Mouse (Mus musculus) natural killer cell, adult 2 months (primary cell): ENCODE results near the gene C5ar1.
"Not testable (repeated sequence)": the region's sequence is repeated elsewhere in the genome, so short reads cannot be mapped to it uniquely, and the experiment has no call there.

Experiments
- DNase-seq, 2 experiments: peaks; one replicate each; pipeline ENCODE4 v3.0.0; 2022; ENCODE audit warnings: low spot score in 2 of 2

Gene C5ar1

DNA sequence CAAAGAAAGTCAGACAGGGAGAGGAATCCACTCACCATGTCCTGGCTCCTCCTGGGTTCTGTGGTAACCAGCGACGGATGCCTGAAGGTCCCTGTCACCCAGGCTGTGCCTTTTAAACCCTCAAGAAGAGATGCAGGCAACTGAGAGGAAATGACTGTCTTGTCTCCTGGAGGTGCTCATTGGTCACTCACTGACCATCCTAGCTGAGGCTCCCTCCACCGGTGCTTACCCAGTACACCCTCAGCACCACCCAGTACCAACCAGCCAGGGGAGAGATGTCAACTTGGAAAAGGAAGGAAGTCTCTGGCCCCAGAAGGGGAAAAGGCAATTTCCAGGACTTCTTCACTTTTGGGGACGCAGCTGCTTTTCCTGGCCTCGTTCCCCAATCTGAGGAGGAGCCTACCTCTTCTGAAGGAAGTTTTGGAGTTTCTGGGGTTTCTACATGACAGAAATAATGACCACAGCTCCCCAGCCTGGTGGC, at the start of gene C5ar1:
TSS of gene C5ar1 (minus strand) at position 431 of the 481 bp plus-strand sequence.
- no peak for DNase-seq

DNA sequence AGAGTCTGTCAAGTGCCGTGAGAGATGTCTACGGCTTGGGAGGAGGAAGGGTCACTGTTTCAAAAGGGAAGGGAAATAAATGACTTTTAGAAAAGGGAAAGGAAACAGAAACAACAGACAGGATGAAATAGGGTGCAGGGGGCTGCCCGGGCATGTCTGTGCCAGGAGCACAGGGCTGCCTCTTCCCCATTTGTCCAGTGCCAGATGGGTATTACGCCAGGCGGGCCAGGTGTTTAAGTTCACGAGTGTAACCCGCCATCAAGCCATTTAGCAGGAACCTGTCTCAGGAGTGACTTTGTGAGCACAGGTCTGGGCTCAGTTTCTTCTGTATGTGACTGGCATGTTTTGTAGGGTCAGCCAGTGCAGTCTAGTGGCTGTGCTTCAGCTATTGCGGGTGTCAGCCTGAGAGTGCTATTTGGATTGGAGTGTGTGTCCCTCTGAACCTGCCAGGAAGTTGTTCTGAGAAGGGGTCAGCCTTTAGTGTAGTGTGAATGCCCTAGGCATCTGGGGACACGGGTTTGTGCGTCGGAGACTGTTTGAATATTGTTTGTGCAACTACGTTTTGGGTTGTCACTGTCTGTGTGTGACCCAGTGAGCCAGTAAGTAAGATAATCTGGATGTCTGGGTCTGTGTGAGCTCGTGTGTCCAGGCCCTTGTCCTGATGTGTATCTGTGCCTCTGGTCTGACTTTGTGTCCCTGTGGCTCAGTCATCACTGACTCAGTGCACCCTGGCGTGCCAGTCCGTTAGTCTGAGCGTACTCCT, 49.4 kb upstream of the C5ar1 start:
- no peak for DNase-seq

DNA sequence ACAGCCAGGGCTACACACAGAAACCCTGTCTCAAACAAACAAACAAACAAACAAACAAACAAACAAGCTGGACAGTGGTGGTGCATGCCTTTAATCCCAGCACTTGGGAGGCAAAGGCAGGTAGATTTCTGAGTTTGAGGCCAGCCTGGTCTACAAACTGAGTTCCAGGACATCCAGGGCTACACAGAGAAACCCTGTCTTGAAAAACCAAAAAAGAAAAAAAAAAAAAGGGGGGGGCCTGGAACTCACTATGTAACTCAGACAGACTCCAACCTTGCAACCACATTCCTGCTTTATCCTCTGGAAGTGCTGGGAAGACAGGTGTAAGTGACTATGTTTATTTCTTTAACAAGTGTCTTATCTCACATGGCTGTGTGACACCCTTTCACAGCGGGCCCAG, 48.8 kb upstream of the C5ar1 start, which contains the start of gene Bbc3:
TSS of gene Bbc3 (plus strand) at position 301 of the 400 bp plus-strand sequence.
- DNase-seq, result not testable (repeated sequence)

DNA sequence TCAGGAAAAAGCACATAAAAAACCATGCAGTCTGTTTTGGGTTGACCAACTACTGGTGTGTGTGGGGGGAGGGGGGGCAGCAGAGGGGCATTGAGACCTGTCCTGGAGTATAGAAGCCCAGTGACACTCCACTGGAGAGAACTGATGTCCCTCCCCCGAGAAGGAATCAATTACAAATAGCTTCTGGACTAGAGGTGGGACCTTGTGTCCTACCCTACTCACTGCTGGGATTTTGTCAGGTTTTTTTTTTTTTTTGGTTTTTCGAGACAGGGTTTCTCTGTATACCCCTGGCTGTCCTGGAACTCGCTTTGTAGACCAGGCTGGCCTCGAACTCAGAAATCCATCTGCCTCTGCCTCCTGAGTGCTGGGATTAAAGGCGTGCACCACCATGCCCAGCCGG, 47.8 kb upstream of the C5ar1 start:
- not testable (repeated sequence) for DNase-seq

DNA sequence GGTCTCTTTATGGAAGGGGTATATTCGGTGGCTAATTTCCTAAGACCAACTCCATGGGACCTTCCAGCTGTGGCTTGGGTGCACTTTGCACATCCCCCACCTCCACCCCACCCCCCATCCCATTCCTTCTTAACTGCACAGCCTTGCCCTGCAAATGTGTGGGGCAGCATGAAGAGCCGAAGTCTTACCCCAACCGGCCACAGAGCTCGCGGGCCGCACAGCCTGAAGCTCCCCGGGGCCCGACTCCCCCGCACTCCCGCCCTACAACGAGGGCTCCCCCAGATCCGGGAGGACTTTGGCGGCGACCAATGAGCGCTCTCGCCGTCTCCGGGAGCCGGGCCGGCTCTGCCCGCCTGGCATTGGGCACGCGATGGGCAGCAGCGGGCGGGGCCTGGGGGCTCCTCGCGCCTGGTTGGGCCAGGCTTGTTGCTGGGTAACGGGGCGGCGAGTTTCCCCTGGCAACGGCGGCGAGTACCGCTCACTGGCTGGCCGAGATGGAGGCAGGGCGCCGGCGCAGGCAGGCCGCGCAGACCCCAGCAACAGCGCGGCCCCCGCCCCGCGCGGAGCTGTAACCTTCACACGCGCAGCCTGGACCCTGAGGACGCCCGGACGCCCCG, 40.2 kb upstream of the C5ar1 start:
- peak; percentile 76 to 81 for DNase-seq

DNA sequence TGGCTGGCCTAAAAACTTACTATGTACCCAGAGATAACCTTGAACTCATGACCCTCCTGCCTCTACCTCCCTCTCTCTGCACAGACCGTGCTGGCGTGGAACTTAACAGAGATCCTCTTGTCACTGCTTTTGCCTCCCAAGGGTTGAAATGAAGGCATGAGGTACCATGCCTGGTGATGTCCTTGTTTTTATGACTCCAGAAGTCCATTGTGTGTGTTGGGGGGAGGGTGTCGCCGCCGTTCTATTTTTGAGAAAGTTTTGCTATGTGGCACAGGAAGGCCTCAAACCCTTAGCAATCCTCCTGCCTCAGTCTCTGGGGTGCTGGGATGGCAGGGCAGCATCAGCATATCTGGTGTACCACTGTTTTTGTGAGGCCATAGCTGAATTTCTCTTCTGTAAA, 39.6 kb upstream of the C5ar1 start:
- no peak for DNase-seq

DNA sequence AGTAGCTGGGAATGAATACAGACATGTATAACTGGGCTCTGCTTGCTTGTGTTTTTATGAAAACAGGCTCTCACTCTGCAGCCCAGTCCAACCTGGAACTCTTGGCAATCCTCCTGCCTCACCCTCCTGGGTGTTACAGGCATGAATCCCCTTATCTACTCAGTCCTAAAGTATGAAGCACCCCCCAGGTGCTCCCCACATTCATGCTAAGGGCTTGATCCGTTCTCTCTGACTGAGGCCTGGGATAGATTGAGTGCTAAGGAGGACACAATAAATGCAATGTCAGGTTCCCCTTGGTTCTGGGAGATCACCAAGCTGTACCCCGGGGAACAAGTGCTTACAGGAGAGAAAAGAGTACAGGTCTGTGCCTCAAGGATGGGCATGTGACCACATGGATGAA, 38.3 kb upstream of the C5ar1 start:
- DNase-seq, result no peak

DNA sequence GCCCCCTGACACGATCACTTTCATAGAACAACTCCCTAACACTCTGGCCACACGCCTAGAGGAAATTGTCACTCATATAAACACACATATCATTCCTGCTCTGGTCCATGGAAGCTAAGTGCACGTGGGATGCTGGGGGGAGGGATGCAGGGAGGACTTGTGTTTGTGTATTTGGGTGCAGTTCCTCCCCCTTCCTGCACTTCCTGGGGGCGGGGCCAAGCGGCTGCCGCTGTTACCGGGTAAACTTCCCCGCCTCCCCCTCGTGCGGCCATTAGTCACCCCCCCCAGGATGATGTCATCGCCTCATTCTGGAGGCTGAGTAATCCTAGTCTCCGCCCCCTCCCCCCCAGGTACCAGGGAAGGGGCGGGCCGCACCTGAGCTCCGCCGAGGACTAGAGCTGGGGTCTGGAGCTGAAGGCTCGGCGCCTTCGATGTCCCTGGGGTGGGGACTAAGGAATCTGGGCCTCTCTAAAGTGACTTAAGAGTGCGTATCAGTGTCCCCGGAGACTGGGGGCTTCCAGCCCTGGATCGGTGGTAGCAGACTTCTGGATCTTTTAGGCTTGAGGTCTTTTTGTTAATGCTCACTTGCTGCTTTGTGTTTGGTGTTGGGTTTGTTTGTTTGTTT, 37.5 kb upstream of the C5ar1 start:
- peak; percentile 93 to 95 for DNase-seq

DNA sequence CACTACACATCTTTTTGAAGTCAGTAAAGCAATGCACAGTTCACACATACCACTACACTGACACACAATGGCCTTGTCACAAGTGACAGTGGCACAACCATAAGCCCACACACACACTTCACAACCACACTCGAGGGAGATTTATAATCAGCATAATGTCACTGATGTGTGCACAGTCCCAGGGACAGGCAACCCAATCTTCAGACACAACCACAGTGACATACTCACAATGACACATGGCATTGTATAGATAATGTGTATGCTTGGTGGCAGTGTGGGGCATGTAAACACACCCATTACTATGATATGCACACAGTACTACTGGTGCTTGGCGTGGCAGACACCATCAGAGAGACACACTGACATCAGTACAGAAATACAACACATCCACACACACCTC, 36.8 kb upstream of the C5ar1 start:
- no peak for DNase-seq

DNA sequence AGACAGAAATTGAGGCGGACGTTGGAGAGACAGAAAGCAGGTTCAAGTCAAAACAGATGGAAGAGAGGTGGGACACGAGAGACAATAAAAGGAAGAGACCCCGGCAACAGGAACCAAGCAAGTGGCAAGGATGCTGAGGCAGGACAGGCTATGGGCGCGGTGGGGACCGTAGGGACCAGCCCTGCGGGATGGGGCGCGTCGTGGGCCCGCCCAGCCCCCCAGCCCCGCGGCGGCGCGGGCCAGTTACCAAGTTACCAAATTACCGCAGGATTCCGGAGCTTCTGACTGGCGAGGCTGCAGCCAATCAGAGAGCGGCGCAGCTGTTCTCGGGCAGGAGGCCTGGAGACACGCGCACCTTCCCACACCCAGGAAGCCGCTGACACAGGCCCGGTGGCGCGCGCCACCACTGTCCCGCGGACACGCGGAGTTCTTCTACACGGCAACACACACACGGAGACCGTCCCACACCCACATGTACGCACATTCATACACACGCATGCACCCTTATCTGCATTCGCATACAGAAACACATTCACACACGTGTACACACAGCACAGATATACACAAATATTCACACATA, 36.1 kb upstream of the C5ar1 start:
- DNase-seq, result peak; percentile 78 to 81

DNA sequence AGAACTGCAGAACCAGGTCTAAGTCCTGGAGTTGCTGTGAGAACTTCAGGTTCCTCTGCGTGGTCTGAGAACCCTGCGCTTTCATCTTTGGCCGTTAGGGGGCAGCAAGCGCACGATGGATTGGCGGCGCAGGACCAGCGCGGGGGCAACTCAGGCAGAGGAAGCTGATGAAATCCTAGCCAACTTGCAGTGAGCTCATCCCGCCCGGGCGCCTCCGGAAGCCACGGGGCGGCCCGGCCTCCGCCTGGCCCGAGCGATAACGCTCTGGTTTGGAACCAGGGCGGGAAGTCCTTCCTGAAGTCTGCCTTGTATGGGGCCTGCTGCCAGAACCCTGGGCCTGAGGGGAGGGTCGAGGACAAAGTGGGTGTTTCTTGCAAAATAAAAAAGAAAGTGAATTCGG, 35.5 kb upstream of the C5ar1 start:
- peak; percentile 94 to 95 for DNase-seq

DNA sequence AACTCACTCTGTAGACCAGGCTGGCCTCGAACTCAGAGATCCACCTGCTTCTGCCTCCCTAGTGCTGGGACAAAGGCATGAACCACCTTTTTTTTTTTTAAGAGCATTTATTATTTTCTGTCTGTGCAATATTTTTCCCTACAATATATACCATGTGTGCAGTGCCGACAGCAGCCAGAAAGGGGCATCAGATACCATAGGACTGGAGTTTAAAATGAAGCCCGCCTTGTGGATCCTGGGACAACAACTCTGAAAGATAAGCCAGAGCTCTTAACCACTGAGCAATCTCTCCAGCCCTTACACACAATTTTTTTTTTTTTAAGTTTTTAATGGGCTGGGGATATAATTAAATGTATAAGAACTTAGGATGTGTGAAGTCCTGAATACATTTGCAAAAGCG, 35.0 kb upstream of the C5ar1 start:
- peak; percentile 43 to 50 for DNase-seq

DNA sequence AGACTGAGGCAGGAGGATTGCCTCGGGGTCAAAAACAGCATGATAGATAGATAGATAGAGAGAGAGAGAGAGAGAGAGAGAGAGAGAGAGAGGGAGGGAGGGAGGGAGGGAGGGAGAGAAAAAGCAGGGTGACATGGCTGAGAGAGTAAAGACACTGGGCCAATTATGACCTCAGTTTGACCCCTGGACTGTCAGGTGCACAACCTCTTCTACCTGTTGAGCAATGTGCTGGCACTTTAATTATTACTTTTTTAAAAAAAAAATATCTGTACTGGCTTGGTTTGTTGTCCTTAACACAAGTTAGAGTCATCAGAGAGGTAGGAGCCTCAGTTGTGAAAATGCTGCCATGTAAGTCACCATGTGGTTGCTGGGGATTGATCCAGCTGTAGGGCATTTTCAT, 28.5 kb upstream of the C5ar1 start:
- DNase-seq, result no peak

DNA sequence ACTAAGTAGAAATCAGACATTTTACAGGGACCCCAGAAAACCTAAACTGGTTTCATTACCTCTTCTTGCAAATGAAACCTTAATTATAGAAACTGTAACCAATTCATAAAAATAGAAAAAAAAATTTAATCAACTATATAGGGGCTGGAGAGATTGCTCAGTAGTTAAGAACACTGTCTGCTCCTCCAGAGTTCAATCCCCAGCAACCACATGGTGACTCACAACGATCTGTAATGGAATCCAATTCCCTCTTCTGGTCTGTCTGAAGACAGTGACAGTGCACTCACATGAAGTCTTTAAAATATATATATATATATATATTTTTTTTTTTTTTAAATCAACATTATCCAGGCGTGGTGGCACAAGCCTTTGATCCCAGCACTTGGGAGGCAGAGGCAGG, 27.7 kb upstream of the C5ar1 start:
- no peak for DNase-seq

DNA sequence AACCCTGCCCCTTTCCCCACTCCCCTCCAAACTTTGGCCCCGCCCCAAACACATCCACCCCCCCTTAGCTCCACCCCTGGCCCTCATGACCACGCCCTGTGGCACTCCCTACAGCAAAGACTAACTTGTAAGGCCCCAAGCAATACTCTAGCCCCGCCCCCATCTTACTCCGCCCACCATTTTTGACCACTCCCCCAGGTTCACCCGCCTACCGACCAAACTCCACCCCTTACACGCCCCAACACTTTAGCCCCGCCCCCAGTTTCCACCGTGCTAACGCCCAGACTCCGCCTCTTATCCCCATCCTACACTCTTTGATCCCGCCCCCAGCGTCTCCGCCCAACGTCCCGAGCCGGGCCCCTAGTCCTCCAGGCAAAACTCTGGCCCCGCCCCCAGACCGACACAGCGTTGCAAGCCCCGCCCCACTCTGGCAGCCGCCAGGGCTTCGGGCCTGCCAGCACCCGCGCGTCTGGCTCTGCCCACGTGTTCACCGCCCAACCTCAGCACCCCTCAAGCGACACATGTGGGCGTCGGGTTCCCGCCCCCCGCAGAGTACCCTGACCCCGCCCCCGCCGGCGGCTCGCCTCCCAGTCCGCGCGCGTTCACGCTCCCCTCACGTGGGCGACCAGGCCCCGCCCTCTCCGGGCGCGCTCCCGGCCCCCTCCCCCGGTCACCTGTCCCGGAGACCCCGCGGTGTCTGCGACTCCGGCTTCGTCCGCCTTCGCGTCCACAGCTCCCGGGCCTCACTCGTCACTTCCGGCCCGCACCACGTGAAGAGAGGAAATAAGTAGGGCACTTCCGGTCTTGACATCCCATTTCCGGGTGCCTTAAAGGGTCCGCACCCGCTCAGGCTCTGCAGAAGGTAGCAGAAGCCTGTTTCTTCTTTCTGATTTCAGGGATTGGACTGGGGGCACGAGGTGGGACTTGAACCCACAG, 27.0 kb upstream of the C5ar1 start, which contains the start of gene Ccdc9:
TSS of gene Ccdc9 (minus strand) at position 770 of the 936 bp plus-strand sequence.
- DNase-seq, result peak; percentile 100

DNA sequence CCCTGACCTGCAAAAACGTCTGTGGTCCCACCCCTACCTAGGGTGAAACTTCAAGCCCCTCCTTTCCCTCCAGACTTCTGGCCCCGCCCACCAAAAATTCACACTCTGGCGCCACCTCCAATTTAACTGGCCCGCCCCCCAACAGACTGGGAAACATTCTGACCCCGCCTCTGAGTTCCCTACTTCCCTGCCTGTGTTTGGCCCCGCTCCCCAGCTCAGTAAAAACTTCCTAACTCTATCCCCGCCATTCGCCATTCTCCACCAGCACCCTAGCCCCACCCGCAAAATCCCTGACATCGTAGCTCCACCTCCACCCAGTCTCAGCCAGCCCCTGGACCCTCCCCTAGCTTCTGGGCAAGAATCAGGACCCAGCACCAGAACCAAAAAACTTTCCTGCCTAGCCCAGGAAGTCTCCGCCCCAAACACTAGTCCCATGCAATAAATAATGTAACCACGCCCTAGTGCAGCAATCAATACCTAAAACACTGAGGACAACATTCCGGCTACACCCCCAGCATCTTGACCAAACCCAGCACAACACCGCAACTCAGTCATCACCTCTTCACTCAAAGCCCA, 26.2 kb upstream of the C5ar1 start:
- peak; percentile 59 to 60 for DNase-seq

DNA sequence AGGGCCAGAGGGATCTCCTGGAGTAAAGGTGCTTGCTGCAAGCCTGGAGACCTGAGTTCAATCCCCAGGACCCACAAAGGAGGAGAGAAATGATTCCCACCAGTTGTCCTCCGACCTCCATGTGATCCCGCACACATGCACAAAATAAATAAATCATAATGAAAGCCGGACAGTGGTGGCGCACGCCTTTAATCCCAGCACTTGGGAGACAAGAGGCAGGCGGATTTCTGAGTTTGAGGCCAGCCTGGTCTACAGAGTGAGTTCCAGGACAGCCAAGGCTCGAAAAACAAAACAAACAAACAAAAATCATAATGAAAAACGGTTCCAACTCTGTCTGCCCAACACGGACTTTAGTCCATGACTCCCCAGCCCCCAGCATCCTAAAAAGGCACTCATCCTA, 25.6 kb upstream of the C5ar1 start:
- no peak for DNase-seq

DNA sequence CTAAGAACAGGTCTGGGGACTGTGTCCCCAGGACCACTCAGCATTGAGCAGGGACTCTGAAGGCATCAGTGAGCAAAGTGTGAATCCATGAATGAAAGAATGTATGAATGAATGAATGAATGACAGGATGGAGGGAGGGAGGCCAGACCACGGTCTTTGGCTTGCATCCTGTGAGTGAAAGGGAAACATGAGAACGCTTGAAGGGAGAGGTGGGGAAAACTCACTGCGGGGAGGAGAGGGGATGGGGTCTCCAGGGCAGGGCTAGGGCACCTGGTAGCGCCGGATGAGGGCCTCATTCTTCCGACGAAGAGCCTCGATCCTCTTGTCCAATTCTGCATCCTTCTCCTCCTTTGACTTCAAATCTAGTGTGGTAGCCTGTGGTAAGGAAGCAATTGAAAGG, 24.7 kb upstream of the C5ar1 start:
- DNase-seq, result no peak

DNA sequence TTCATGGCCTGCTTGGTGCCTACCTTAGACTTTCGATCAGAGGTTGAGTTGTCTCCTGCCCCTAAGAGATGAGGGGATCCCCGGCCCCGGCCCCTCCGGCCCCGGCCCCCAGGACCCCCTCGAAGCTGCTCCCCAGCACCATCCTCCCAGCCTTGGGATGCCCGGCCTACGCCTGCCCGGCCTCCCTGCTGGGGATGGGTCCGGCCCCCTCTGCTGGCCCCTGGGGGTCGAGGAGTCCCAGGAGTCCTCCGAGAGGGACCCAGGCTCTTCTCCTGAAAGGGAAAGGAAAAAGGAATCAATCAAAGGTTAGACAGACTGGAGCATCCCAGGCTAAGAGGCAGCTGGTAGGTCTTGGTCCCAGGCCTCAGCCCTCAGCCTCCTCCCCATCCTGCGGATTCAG, 23.0 kb upstream of the C5ar1 start:
- DNase-seq, result no peak

DNA sequence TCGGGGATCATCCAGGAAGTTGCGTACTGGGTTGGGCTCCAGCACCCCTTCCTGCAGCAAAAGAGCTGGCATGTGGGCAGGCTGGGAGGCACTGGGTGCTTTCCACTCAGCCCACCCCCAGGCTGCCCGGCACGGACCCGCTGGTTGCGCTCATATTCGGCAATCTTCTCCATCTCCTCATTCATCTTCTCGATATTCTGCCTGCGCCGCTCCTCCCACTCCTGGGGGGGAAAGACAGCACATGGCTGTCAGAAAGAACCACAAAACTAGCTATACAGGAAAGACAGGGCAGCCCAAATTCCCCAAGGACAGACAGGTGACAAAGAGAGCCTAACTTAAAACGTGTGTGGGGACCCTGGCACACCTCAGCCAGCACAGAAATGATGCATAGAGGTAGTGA, 21.4 kb upstream of the C5ar1 start:
- DNase-seq, result no peak
